Mouse (Mus musculus) midbrain, embryonic 14.5 days (tissue): ENCODE data around the gene Csmd2. TPM values are rescaled to one million over a fixed set of nuclear protein-coding genes. Genes with fewer than 3 reads are reported as not detected.

ENCODE experiments used
- ATAC-seq: fragments of 200-750 bp; cut with Nextera tagmentation; 2 replicates; pipeline ENCODE4 v1.8.0; 2017; ENCODE audit warnings: moderate number of reproducible peaks, moderate library complexity; ENCODE audit not compliant: low FRiP score, low TSS enrichment
- DNase-seq: peaks from one replicate; pipeline ENCODE4 v3.0.0-alpha.2; 2015
- H3K27ac ChIP-seq: fragments of 300-500 bp; sonication (generic); replicated peaks from 2 replicates; pipeline ENCODE4 v1.5.1; 2014; ENCODE audit warnings: mild to moderate bottlenecking, low read depth, low read length, moderate library complexity
- H3K27me3 ChIP-seq: fragments of 300-500 bp; sonication (generic); 2 replicates; pipeline ENCODE4 v1.6.1; 2014; ENCODE audit warnings: low read length, control low read depth, mixed read lengths; ENCODE audit not compliant: control insufficient read depth, insufficient read depth
- H3K36me3 ChIP-seq: fragments of 300-500 bp; sonication (generic); 2 replicates; pipeline ENCODE4 v1.6.1; 2014; ENCODE audit warnings: low read length, control low read depth; ENCODE audit not compliant: control insufficient read depth, insufficient read depth
- H3K4me1 ChIP-seq: fragments of 300-500 bp; sonication (generic); 2 replicates; pipeline ENCODE4 v1.6.1; 2014; ENCODE audit warnings: mild to moderate bottlenecking, antibody characterized with exemption, low read length, control low read depth; ENCODE audit not compliant: control insufficient read depth, insufficient read depth
- H3K4me2 ChIP-seq: fragments of 300-500 bp; sonication (generic); 2 replicates; pipeline ENCODE4 v1.6.1; 2014; ENCODE audit warnings: mild to moderate bottlenecking, low read length, moderate library complexity
- H3K4me3 ChIP-seq: fragments of 300-500 bp; sonication (generic); replicated peaks from 2 replicates; pipeline ENCODE4 v1.5.1; 2014; ENCODE audit warnings: low read depth, low read length
- H3K9ac ChIP-seq: fragments of 300-500 bp; sonication (generic); replicated peaks from 2 replicates; pipeline ENCODE4 v1.6.1; 2014; ENCODE audit warnings: mild to moderate bottlenecking, low read length, moderate library complexity
- H3K9me3 ChIP-seq: fragments of 300-500 bp; sonication (generic); 2 replicates; pipeline ENCODE4 v1.6.1; 2016; ENCODE audit warnings: low read length, control low read depth, mixed read lengths; ENCODE audit not compliant: control insufficient read depth
- WGBS: fragments of 180-500 bp; shearing (Covaris S2); extraction: QIAGEN DNeasy Blood & Tissue Kit; methylation state at CpG from one replicate; pipeline ENCODE4 v1.1.7; 2014; 5-methylcytosine and 5-hydroxymethylcytosine counted together
- polyA plus RNA-seq: library from polyadenylated mRNA; unstranded; fragments of >200 nt; fragmentation: Nextera tagmentation; extraction: Ambion mirVana; gene quantifications from 2 replicates; pipeline ENCODE4 v1.2.1, GENCODE M21; 2014

Csmd2 gene
- polyA plus RNA-seq, 1 experiment from 2014 or later, result 9.8 TPM

DNA sequence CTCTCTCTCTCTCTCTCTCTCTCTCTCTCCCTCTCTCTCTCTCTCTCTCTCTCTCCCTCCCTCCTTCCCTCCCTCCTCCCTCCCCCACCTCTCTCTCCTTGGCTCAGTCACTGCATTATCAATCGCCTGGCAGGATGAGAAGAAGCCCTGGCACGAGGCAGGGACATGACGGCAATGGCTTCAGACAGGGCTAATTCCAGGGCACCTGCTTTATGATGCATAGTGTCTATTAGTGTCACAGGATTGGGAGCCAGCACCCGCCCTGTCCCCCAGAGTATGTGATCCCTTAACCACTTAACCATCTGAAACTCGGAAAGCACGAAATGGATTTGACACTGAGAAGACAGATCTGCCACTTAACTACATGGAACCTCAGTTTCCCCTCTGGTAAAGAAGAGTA lies 384.1 kb downstream of the Csmd2 start:
- Histone ChIP-seq H3K9ac (no peak overlapping the region), H3K27ac (no peak overlapping the region), H3K4me2 (no peak overlapping the region), H3K9me3 (no peaks in the 10 kb centered on the region), H3K27me3 (no peaks in the 10 kb centered on the region), H3K4me1 (no peaks in the 10 kb centered on the region), H3K36me3 (peaks cover 35% of the 10 kb centered on the region), H3K4me3 (no peak overlapping the region)
- DNase-seq (no peak), ATAC-seq (no peak)
- 82% methylated on average over 6 of the region's 6 CpGs for WGBS

- WGBS, result 90% methylated on average over 6 of the region's 6 CpGs
- no peak for ATAC-seq
- Histone ChIP-seq H3K27ac (no peak overlapping the region), H3K4me1 (no peaks in the 10 kb centered on the region), H3K9ac (no peak overlapping the region), H3K4me3 (no peak overlapping the region), H3K4me2 (no peak overlapping the region), H3K36me3 (peaks cover 35% of the 10 kb centered on the region), H3K9me3 (no peaks in the 10 kb centered on the region), H3K27me3 (no peaks in the 10 kb centered on the region)
- DNase-seq, result no peak
These were observed 385.5 kb downstream of the Csmd2 start for GRCm38 (mm10) chr4:128373196-128373595.

DNA sequence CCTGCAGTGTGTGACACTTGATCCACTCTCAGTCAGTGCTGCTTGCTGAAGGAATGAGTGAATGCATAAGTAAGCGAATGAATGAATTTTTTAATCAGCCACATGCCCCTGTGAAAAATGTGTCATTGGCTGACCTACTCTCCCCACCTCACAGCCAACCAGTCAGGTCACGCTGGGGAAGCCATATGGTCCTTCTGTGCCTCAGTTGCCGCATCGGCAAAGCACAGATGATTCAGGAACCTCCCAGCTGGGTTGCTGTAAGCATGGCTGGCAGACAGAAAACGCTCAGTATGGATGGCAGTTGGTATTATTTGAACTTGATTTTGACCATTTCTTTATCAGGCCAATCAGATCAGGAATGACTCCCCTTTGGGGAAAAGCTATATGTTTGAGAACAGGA lies 386.4 kb downstream of the Csmd2 start:
- Histone ChIP-seq H3K27ac (no peak overlapping the region), H3K4me1 (no peaks in the 10 kb centered on the region), H3K4me2 (no peak overlapping the region), H3K27me3 (no peaks in the 10 kb centered on the region), H3K36me3 (peaks cover 34% of the 10 kb centered on the region), H3K4me3 (no peak overlapping the region), H3K9me3 (no peaks in the 10 kb centered on the region), H3K9ac (no peak overlapping the region)
- no peak for DNase-seq
- no peak for ATAC-seq
- WGBS, result 85% methylated on average over 5 of the region's 5 CpGs

DNA sequence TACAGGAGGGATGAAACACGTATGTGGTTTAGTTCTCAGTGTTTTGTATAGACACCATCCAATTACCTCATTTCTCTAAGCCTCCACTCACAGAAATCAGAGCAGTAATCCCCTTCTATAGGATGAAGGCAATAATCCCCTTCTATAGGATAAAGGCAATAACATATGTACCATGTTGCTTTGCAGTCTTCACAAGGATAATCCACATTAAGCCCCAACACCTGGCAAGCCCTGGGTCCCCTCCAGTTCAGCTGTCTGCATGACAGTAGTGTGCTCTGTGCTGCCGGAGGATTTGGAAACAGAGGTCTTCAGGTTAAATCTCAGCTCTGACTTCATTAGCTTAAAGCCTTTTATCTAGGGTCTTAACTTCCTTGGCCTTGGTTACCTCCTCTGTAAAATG lies 391.3 kb downstream of the Csmd2 start:
- 36% methylated on average over 2 of the region's 2 CpGs for WGBS
- ATAC-seq (no peak), DNase-seq (no peak)
- Histone ChIP-seq H3K9me3 (no peaks in the 10 kb centered on the region), H3K9ac (no peak overlapping the region), H3K4me1 (no peaks in the 10 kb centered on the region), H3K4me2 (no peak overlapping the region), H3K36me3 (peaks cover 18% of the 10 kb centered on the region), H3K27ac (no peak overlapping the region), H3K27me3 (no peaks in the 10 kb centered on the region), H3K4me3 (no peak overlapping the region)

GRCm38 (mm10) chr4:128381331-128381730 lies 393.7 kb downstream of the Csmd2 start:
- no peaks in the 10 kb centered on the region for H3K9me3 ChIP-seq
- H3K9ac ChIP-seq, result no peak overlapping the region
- ATAC-seq (no peak), DNase-seq (no peak)
- 90% methylated on average over 6 of the region's 6 CpGs for WGBS
- no peak overlapping the region for H3K4me3 ChIP-seq
- peaks cover 20% of the 10 kb centered on the region for H3K36me3 ChIP-seq
- no peak overlapping the region for H3K4me2 ChIP-seq
- no peaks in the 10 kb centered on the region for H3K4me1 ChIP-seq
- H3K27ac ChIP-seq, result no peak overlapping the region
- no peaks in the 10 kb centered on the region for H3K27me3 ChIP-seq

DNA sequence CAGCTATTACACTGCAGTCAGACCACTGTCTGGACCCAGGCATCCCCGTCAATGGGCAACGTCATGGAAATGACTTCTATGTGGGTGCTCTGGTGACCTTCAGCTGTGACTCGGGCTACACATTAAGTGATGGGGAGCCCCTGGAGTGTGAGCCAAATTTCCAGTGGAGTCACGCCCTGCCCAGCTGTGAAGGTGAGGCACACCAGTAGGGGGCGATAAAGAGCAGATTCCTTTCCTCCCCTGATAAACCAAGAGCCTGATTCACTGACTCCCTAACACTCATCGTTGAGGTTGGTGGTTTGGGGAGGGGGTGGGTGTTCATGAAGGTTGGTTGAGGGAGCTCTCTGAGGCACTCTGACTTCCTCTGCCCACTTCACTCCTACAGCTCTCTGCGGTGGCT lies 396.1 kb downstream of the Csmd2 start:
- Histone ChIP-seq H3K4me2 (no peak overlapping the region), H3K4me1 (no peaks in the 10 kb centered on the region), H3K9ac (no peak overlapping the region), H3K36me3 (peaks cover 31% of the 10 kb centered on the region), H3K9me3 (no peaks in the 10 kb centered on the region), H3K27me3 (no peaks in the 10 kb centered on the region), H3K27ac (no peak overlapping the region), H3K4me3 (no peak overlapping the region)
- no peak for ATAC-seq
- 93% methylated on average over 7 of the region's 7 CpGs for WGBS
- DNase-seq, result no peak

- no peak for DNase-seq
- Histone ChIP-seq H3K27ac (no peak overlapping the region), H3K9me3 (no peaks in the 10 kb centered on the region), H3K36me3 (peaks cover 27% of the 10 kb centered on the region; the same call in 1 of the 2 replicates), H3K4me2 (no peak overlapping the region), H3K4me1 (peaks cover 4% of the 10 kb centered on the region; the same call in 1 of the 2 replicates), H3K4me3 (no peak overlapping the region), H3K9ac (no peak overlapping the region), H3K27me3 (no peaks in the 10 kb centered on the region)
- 89% methylated on average over 5 of the region's 5 CpGs for WGBS
- ATAC-seq, result no peak
These were observed 403.8 kb downstream of the Csmd2 start for GRCm38 (mm10) chr4:128391484-128391883.

- Histone ChIP-seq H3K4me1 (peaks cover 4% of the 10 kb centered on the region; the same call in 1 of the 2 replicates), H3K9me3 (no peaks in the 10 kb centered on the region), H3K4me3 (no peak overlapping the region), H3K9ac (no peak overlapping the region), H3K4me2 (no peak overlapping the region), H3K27me3 (no peaks in the 10 kb centered on the region), H3K36me3 (peaks cover 27% of the 10 kb centered on the region; the same call in 1 of the 2 replicates), H3K27ac (no peak overlapping the region)
- no peak for DNase-seq
- 13% methylated on average over 3 of the region's 3 CpGs for WGBS
- ATAC-seq, result no peak
These were observed 404.6 kb downstream of the Csmd2 start for GRCm38 (mm10) chr4:128392279-128392678.

DNA sequence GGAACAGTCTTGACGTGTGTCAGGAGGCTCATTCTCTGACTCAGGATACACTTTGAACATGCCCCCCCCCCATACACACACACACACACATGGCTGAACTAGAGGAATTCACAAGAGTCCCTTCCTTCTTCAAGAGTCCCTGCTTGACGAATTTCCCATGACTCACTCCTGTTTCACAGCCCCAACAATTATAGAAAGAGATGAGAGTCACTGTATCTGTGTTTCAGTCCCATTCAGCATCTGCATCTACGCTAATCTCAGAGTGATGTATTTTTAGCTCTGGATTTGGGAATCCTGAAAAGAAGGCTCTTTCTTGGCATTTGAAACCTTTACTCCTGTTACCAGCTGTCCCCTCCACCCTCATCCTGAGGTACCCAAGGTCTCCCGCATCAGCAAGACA lies 406.2 kb downstream of the Csmd2 start:
- DNase-seq, result no peak
- WGBS, result 82% methylated on average over 4 of the region's 4 CpGs

More for the DNA sequence above, 406.2 kb downstream of the Csmd2 start:
- no peak overlapping the region for H3K4me2 ChIP-seq
- no peak overlapping the region for H3K9ac ChIP-seq
- no peak for ATAC-seq
- H3K4me1 ChIP-seq, result peaks cover 4% of the 10 kb centered on the region; the same call in 1 of the 2 replicates
- peaks cover 18% of the 10 kb centered on the region; the same call in 1 of the 2 replicates for H3K36me3 ChIP-seq
- H3K27ac ChIP-seq, result no peak overlapping the region
- H3K9me3 ChIP-seq, result no peaks in the 10 kb centered on the region
- H3K4me3 ChIP-seq, result no peak overlapping the region
- H3K27me3 ChIP-seq, result no peaks in the 10 kb centered on the region
